Mouse (Mus musculus): Measurements from ENCODE around the gene Cdc42bpa. TPM values are rescaled to one million over a fixed set of nuclear protein-coding genes. Genes with fewer than 3 reads are reported as not detected.

Gene Cdc42bpa
- 10 to 100 TPM; 44.3 to 48.1 TPM for total RNA-seq (2021)
- long read RNA-seq, experiment 1, full-length matches to known transcripts = 2 of 2 reads
- long read RNA-seq, experiment 1, partial matches to known transcripts = 0 of 2 reads
- long read RNA-seq, experiment 1, other reads (novel, unspliced or antisense) = 0 of 2 reads
- long read RNA-seq, experiment 2, partial matches to known transcripts = 24 of 34 reads
- long read RNA-seq, experiment 2, other reads (novel, unspliced or antisense) = 10 of 34 reads

DNA sequence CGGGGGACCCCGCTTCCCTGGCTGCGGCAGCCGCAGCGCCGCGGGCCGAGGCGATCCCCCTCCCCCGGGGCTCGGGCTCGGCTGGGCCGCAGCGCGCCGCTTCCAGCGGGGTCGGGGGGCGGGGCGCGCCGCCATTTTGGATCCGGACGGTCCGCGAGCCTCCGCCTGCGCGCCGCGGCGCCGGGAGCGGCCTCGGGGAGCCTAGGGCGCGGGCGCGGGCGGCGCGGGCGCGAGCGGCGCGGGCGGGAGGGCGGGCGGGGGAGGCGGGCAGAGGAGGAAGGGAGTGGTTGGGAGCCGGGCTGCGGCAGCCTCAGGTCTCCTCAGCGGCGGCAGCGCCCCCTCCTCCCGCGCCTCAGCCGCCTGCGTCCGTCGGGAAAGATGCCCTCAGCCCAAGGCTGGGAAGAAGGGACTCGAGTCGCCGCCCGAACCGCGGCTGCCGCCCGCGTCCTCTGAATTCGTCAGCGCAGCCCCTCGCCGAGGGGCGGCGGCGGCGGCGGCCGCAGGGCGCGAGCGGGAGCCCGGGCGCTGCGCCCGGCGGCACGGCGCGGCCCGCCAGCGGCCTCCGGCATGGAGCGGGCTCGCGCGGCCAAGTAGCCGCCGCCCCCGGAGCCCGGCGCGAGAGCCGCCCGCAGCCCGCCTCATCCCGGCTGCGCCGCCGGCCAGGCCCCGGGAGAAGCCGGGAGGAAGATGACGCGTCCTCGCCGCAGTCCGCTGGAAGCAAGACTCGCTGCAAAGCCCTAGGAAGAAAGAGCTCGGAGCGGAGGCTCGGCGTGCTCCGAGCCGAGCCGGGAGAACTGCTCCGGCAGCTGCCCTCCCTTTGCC lies at the start of gene Cdc42bpa:
Cdc42bpa (plus strand) TSS at position 752 of the 822 bp plus-strand sequence.
- DNase-seq (ENCODE audit: low spot score in 2 of 2) = peak; percentile 80 to 84

DNA sequence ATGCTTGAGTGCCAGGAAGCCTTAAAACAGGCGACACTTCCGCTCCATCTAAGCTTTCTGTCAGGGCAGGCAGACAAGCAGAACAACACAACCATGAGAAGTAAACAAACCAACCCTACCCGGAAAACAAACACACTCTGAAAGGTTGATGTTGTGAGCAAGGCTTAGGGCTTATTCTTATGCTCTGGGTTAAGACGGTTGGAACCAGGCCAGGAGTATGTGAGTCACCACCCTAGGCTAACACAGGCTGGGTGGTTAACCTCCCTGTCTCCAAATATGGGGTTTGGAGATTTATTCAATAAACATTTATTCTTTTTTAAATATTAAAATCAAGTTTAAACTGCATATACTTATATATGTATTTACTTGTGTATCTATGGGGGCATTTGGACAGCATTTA lies 46.8 kb upstream of the Cdc42bpa start:
- DNase-seq (ENCODE audit: low spot score in 2 of 2) = peak; percentile 56 to 64

DNA sequence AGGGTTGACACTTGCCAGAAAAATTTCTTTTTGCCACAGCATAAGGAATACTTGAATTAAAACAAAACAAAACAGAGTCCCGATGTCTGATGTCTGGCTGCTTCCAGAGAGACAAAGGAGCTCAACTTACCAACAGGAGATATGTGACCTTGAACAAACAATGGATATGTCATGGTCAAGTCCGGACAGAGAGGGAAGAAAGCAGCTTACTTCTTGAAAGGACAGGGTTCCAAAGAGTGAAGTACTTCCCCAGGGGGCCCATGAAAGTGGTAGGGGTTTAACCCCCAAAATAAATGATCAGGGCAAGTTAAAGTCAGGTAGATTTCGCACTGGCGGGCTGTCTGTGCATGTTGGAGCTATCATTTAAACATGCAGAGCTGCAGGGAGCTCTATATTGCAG lies 43.2 kb upstream of the Cdc42bpa start:
- no peak for DNase-seq (ENCODE audit: low spot score in 2 of 2)

DNA sequence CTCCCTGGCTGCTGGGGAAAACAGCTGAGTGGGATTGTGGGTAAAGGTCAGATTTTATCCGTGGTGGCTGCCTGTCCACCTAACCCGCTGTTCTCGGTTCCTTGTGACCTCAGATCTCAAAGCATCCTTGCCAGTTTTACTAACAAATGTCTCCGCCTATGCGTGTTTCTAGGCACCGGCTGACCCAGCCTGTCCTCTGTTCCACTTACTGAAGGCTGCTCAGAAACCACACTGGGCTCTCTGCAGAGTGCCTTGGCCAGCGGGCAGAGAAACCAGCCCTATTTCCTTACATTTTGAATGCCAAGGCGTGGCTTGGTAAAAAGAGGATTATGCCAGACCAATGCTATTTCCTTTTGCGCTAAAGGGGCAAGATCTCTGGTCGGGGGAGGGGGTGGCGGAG lies 42.8 kb upstream of the Cdc42bpa start:
- no peak for DNase-seq (ENCODE audit: low spot score in 2 of 2)

DNA sequence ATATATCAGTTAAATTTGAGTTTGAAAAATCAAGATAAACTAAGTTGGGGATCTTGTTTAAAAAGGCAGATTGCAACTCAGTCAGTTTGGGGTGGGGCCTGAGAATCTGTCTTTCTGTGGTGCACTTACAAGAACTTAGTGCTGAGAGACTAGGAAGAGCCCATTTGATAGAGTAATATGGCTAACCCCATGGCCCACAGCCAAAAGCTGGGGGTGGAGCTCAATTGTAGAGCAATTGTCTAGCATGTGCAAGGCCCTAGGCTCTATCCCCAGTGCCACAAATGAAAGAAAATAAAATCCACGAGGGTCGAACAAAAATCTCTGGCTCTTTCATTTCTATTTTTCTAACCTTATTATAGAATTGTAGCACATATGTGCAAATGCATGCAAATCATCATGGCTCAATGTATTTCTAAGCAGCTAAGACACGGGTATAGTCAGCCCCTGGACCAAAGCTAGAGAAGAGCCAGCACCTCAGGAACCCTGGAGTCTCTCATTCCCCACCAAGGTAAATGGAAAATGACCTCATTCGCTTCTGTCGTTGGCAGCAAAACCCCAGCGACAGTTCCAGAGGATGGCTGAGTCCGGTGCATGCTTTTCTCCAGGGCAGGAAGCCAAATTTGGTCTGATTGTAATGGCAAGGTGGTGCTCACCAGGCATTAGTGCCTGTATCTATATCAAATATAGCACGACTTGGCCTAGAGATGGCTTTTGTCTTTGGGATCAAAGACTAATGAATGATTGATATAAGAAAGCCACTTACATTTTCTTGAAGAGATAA lies 40.4 kb upstream of the Cdc42bpa start:
- DNase-seq (ENCODE audit: low spot score in 2 of 2) = no peak

DNA sequence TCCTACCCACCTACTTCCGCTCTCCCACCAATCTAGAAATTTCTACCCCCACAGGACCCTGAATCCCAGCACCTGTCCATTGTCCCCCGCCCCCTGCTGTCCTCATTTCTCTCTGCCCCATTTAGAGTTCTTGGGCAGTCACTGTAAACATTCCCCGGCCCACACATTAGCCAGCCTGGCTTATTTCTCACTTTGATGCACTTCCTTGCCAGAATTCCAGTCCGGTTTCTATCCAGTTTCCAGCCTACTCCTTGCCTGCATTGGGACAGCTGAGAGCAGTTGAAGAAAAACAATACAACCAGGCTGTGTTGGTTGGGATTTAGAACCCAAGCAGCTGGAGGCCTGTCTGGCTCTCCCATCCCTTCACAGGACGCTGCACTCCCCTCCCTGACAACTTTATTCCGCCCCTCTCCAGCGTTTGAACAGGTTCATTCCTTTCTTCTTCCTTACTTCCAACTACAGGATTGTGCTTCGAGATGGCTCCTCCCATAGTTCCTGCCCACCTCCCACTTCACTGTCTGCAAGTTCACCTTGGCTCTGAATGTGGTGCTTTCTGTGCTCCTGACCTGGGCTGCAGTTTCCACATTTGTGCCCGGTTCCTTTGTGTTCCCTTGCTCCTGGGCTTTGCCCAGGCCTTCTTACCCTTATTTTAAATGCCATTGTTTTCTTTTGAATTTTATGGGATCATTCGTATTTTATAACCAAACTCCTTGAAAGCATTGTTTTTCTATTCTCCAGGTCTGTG lies 36.4 kb upstream of the Cdc42bpa start:
- DNase-seq (ENCODE audit: low spot score in 2 of 2) = no peak

DNA sequence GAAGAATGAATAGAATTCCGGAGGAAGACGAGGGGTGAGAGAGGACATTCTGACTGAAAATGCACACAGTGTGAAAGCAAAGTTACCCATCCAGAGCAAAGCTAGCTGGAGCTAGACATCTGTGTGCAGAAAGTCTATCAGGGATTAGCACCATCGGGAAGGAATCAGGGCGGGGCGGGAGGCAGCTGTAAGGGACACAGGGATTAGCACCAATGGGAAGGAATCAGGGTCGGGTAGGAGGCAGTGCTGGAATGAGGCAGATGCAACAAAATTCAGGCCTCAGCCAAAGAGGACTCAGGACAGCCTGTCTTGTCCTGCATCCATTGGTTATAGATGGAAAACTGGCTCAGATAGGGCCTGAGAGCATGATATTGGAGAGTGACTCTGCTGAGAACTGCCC lies 34.0 kb upstream of the Cdc42bpa start:
- no peak for DNase-seq (ENCODE audit: low spot score in 2 of 2)

DNA sequence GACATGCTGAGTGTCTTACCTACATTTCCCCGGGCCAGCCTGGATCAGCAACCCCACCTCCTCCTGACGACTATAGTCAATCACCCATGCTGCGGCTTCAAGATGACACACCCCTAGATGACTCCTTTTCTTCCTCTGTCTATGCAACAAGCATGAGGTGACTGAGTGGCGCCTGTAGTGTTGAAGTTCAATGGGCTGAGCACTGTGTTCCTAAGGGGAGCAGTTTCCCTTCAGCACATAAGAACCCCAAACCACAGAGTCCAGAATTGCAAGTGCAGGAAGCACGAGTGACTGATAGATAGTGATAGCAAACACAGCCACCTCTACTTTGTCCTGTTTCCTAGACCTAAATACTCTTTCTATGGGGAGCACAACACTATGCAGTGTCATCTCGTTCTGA lies 33.2 kb upstream of the Cdc42bpa start:
- no peak for DNase-seq (ENCODE audit: low spot score in 2 of 2)

DNA sequence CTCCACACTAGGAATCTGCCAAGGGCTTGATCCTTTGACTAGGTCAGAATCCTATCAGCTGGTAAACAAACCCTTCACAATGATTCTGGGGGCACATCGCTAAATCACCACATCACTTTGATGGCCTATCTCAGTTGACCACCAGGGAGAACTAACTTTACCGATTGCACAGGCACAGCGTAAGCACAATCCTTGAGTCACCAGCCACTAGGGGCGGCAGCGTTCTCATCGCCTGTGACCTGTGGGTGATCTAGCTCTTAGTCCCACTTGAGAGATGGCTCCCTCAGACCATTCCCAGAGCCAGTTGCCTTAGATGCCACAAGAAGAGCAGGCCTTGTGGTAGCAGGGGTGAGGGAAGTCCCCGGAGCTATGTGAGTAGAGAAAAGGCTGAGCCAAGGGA lies 31.4 kb upstream of the Cdc42bpa start:
- no peak for DNase-seq (ENCODE audit: low spot score in 2 of 2)

DNA sequence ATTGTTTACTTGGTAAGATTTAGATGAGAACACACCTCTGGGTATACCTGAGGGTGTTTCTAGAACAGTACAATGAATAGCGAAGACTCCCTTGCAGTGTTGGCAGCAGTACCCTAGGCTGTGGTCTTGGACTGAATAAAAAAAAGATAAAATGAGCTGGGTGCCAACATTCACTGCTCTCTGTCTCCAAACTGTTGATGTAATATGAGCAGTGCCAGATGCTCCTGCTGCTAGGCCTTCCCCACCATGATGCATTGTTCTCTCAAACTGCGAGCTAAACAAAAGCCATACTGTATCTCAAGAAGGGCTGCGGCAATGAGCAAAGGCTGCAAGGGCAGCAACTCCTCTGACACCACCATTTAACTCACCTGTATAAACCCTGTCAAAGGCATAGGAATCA lies 29.0 kb upstream of the Cdc42bpa start:
- no peak for DNase-seq (ENCODE audit: low spot score in 2 of 2)

DNA sequence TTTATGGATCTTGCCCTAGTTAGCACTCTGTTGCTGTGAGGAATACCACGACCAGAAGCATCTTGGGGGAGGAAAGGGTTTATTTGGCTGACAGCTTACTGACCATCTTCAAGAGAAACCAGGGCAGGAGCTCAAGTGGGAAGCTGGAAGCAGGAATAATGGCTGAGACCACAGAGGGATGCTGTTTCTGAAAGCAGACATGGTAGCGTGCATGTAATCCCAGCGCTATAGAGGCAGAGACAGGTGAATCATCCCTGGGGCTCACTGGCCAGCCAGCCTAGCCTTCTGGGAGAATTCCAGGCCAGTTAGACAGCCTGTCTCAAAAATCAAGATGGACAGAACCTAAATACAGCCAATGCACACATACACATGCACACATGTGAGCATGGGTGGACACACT lies 26.2 kb upstream of the Cdc42bpa start:
- DNase-seq (ENCODE audit: low spot score in 2 of 2) = no peak

DNA sequence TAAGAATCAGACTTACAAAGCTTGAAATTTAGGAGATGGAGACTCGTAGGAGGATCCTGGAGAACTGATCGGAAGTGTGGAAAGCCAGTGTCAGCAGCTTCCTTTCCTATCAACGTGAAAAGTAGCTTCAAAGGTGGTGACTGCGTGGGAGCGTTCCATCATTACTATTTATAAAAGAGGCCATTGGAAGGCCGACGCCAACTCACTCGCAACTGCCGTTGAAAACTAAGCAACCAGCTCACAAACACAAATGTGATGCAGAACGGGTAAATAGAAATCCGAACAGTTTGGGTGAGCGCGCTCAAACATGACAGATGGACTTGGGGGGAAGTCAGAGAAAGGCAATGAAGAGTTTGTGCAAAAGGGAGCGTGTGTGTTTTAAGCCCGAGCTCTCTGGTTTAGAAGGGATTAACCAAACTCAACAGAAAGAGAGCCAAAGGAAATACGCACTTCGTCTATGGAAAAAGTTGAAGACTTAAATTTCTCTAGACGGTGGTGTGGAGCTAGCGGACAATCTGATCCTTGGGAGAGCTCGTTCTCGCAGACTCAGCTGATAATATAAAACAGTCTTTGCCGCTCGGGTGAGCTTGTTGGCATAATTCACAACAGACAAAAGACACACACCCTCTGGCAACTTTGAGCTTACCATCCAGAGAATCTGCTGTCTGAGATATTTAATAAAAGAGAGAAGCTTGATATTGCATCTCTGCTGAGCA lies 20.0 kb upstream of the Cdc42bpa start:
- no peak for DNase-seq (ENCODE audit: low spot score in 2 of 2)

DNA sequence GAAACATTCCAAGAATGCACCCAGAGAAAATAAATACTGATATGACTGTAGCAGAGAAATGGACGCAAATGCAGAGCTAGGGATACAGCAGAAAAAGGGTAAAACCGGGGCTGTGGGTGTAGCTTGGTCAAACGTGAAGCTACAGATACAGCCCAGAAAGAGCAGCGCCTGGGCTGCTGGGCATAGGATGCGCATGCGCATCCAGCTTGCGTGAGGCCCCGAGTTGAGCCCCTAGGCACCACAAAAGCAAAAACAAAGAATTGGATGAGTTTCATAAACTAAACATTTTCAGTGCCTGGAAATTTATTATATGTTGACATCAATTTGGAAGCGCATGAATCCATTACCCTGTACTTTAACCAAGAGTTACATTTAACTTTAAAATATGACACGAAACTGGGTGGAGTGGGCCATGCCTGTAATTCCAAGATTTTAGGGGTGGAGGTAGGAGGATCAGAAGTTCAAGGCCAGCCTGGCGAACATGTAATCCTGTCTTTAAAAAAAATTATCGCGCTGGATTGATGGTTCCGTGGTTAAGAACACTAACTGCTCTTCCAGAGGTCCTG lies 19.4 kb upstream of the Cdc42bpa start:
- no peak for DNase-seq (ENCODE audit: low spot score in 2 of 2)

DNA sequence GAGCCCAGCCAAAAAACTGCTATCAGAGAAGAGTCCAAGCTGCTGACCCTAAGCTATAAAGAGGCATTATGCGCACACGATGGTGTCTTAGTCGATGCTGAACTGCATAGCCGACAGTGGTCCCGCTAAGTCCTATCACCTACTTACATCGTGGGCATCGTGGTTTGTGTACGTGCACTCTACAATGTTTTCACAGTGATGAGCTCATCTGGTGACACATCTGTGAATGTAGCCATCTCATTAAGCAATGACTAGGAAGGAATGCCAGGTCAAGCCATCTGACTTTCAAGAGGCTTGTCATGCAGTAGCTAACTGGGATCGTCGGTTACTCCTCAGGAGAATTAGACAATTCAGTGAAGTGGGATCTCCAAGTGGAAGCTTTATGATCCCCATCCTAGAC lies 15.3 kb upstream of the Cdc42bpa start:
- no peak for DNase-seq (ENCODE audit: low spot score in 2 of 2)

DNA sequence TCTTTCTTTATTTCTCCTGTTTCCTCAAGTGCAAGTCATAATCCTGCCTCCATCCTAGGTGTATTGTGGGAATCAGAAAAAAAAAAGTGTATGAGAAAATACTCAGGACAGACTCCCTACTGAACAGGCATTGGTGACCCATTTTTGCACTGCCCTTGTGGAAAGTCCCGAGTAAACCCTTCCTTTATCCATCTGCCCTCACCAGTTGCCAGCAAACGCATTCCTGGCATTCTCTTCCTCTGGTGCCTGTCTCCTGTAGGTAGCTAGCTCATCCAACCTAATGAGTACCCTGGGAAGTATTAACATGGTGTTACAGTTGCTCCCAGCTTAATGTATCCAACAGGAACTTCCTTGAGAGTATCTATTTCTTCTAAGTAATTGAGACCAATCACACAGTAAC lies 13.7 kb upstream of the Cdc42bpa start:
- no peak for DNase-seq (ENCODE audit: low spot score in 2 of 2)

DNA sequence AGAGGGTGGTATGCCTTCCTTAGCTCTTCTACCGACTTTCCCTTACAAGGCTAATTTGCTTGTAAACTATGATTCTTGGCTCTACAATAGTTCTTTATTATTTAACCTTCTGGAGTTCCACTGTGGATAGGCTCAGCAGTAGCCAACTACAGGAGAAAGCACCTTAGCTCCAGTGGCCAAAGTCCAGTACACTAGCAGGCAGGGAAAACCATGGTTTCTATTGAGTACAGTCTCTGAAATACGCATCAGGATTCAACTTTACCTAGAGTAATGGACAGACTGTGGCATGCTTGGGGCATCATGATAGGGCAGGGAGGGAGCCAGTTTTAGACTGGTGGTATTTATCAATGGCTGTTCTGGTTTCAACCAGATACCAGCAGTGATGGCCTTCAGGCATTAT lies 12.6 kb upstream of the Cdc42bpa start:
- DNase-seq (ENCODE audit: low spot score in 2 of 2) = no peak

DNA sequence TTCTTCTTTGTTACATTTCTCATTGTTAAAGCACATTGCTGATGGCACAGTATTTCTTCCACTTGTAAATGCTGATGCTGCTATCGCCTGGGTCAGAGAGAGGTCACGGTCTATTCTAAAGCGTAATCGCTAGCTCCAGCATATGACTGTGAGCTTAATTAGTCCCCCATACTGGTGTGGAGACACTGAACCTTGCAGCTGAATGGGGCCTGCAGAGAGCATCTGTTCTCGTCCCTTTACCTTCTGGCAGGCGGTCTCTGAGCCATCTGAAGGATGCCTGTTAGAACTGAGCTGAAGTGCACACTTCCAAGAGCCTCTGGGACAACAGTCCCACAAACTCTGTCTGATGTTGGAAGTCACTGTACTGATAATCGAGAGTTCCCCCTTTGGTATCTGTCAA lies 8.7 kb upstream of the Cdc42bpa start:
- no peak for DNase-seq (ENCODE audit: low spot score in 2 of 2)

DNA sequence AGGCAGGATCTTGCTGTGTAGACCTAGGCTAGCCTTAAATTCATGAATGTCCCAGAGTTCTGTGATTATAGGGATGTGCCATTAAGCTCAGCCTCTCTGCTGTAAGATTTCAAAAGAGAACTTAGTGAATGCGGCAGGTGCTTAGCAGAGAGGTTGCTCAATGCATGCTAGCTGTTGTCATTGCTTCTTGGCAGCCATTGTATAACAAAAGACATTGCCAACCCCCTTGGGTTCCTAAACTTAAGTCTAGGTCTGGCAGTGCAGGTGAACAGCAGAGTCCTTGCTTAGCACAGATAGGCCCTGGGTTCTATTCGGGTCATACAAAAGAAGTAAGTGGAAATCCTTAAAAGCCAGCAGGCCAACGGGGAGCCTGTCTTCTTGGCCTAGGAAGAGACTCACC lies 7.0 kb upstream of the Cdc42bpa start:
- no peak for DNase-seq (ENCODE audit: low spot score in 2 of 2)

DNA sequence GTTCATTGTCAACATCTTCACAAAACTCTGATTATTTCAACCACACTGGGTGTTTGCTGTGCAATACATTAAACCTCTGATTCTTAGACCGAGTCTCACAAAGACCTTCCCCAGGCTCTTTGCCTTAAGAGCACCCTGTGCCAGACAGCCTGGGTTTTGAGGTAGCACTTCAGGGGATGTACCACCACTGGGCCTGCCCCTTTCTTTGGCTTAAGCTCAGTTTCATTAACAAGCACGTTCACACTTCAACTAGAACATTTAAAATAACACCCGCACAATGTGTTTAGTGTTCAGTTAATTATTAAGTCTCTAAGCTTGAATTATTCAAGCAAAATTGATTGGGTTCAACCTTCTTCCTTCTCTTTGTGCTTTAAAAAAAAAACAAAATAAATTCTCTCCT lies 2.8 kb upstream of the Cdc42bpa start:
- no peak for DNase-seq (ENCODE audit: low spot score in 2 of 2)

Data from adrenal gland, adult 18-20 months (tissue).